Mouse (Mus musculus) kidney, embryonic 14.5 days (tissue): Measurements from ENCODE around the gene Blm. TPM values are rescaled to one million over a fixed set of nuclear protein-coding genes. Genes with fewer than 3 reads are reported as not detected.

Experiments
- ATAC-seq: fragments of 200-750 bp; cut with Nextera tagmentation; 2 replicates; pipeline ENCODE4 v1.8.0; 2017; ENCODE audit warnings: moderate number of reproducible peaks, mild to moderate bottlenecking, moderate TSS enrichment, moderate library complexity; ENCODE audit not compliant: low FRiP score, low TSS enrichment
- H3K27ac ChIP-seq: fragments of 300-500 bp; sonication (generic); 2 replicates; pipeline ENCODE4 v1.5.1; 2014; ENCODE audit warnings: low read depth, mild to moderate bottlenecking, low read length, moderate library complexity, mixed read lengths
- H3K27me3 ChIP-seq: fragments of 300-500 bp; sonication (generic); 2 replicates; pipeline ENCODE4 v1.6.1; 2014; ENCODE audit warnings: mild to moderate bottlenecking, low read length; ENCODE audit not compliant: control insufficient read depth, insufficient read depth
- H3K36me3 ChIP-seq: fragments of 300-500 bp; sonication (generic); 2 replicates; pipeline ENCODE4 v1.6.1; 2014; ENCODE audit warnings: low read length, mixed read lengths; ENCODE audit not compliant: control insufficient read depth, insufficient read depth
- H3K4me1 ChIP-seq: fragments of 300-500 bp; sonication (generic); 2 replicates; pipeline ENCODE4 v1.6.1; 2014; ENCODE audit warnings: low read length, mixed read lengths; ENCODE audit not compliant: control insufficient read depth, insufficient read depth
- H3K4me2 ChIP-seq: fragments of 300-500 bp; sonication (generic); replicated peaks from 2 replicates; pipeline ENCODE4 v1.6.1; 2014; ENCODE audit warnings: low read depth, mild to moderate bottlenecking, low read length
- H3K4me3 ChIP-seq: fragments of 300-500 bp; sonication (generic); 2 replicates; pipeline ENCODE4 v1.5.1; 2014; ENCODE audit warnings: mild to moderate bottlenecking, low read length
- H3K9ac ChIP-seq: fragments of 300-500 bp; sonication (generic); 2 replicates; pipeline ENCODE4 v1.6.1; 2014; ENCODE audit warnings: low read depth, mild to moderate bottlenecking, low read length, moderate library complexity
- H3K9me3 ChIP-seq: fragments of 300-500 bp; sonication (generic); 2 replicates; pipeline ENCODE4 v1.6.1; 2016; ENCODE audit warnings: low read length; ENCODE audit not compliant: control insufficient read depth
- WGBS: fragments of 180-500 bp; shearing (Covaris S2); extraction: QIAGEN DNeasy Blood & Tissue Kit; methylation state at CpG from one replicate; pipeline ENCODE4 v1.1.7; 2014; 5-methylcytosine and 5-hydroxymethylcytosine counted together
- polyA plus RNA-seq: library from polyadenylated mRNA; unstranded; fragments of >200 nt; fragmentation: Nextera tagmentation; extraction: Ambion mirVana; gene quantifications from 2 replicates; pipeline ENCODE4 v1.2.1, GENCODE M21; 2014

The Blm gene
- polyA plus RNA-seq, 1 experiment from 2014 or later, result 34.5 TPM

DNA sequence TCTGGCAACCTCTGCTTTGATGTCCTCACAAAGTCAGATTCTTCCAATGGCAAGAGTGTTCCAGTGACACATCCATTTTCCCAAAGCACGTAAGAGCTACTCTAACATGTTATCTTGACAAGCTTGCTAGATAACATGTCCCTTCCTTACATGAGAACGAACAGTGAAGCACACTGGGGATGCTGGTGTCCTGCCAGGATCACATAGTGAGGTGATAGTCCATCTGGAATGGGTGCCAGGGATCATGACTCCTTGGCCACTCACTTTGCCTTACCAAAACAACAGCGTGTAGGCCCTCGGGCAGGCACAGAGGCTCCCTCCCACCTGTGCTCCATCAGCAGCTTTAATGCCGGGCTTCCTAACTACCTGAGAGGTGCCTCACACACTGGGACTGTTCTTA lies 74.7 kb downstream of the Blm start:
- H3K27me3 ChIP-seq, result no peaks in the 10 kb centered on the region
- no peaks in the 10 kb centered on the region for H3K4me1 ChIP-seq
- no peak overlapping the region for H3K9ac ChIP-seq
- H3K4me3 ChIP-seq, result no peak overlapping the region
- no peak overlapping the region for H3K27ac ChIP-seq
- no peak overlapping the region for H3K4me2 ChIP-seq
- peaks cover 42% of the 10 kb centered on the region for H3K36me3 ChIP-seq
- H3K9me3 ChIP-seq, result no peaks in the 10 kb centered on the region
- no peak for ATAC-seq
- WGBS, result 90% methylated on average over 5 of the region's 5 CpGs

- Histone ChIP-seq H3K9ac (no peak overlapping the region), H3K27me3 (no peaks in the 10 kb centered on the region), H3K9me3 (no peaks in the 10 kb centered on the region), H3K4me1 (no peaks in the 10 kb centered on the region), H3K4me2 (no peak overlapping the region), H3K4me3 (no peak overlapping the region), H3K27ac (no peak overlapping the region), H3K36me3 (peaks cover 51% of the 10 kb centered on the region)
- no peak for ATAC-seq
- WGBS, result 77% methylated on average over 3 of the region's 3 CpGs
Observed at GRCm38 (mm10) chr7:80457831-80458343, 77.0 kb downstream of the Blm start.

DNA sequence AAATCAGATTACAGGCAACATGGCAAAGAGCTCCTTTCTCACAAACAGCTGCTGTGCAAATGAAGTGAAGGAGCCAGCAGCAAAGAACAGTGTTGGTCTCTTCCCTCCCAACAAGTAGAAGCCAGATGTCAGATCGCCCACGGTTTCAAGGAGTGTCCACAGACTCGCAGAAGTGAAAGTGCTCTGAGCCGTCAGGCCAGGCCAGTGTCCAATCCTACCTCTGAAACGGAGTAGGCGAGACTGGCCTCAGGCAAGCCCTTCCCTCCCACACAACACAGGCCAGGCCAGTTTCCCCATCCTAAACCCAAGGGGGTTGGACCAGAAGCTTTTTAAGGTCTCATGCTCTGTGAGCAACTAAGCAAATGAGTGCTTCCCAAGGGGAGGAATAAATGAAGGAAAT lies 77.7 kb downstream of the Blm start:
- H3K9me3 ChIP-seq, result no peaks in the 10 kb centered on the region
- WGBS, result 48% methylated on average over 6 of the region's 6 CpGs
- no peaks in the 10 kb centered on the region for H3K27me3 ChIP-seq
- ATAC-seq, result no peak
- H3K4me2 ChIP-seq, result no peak overlapping the region
- H3K36me3 ChIP-seq, result peaks cover 51% of the 10 kb centered on the region
- H3K4me3 ChIP-seq, result no peak overlapping the region
- no peak overlapping the region for H3K9ac ChIP-seq
- no peak overlapping the region for H3K27ac ChIP-seq
- no peaks in the 10 kb centered on the region for H3K4me1 ChIP-seq

GRCm38 (mm10) chr7:80456327-80456726 lies 78.6 kb downstream of the Blm start:
- Histone ChIP-seq H3K9me3 (no peaks in the 10 kb centered on the region), H3K27me3 (no peaks in the 10 kb centered on the region), H3K4me3 (no peak overlapping the region), H3K36me3 (peaks cover 49% of the 10 kb centered on the region), H3K4me2 (no peak overlapping the region), H3K4me1 (no peaks in the 10 kb centered on the region), H3K27ac (no peak overlapping the region), H3K9ac (no peak overlapping the region)
- no peak for ATAC-seq
- 78% methylated on average over 6 of the region's 6 CpGs for WGBS

- WGBS, result 82% methylated on average over 4 of the region's 4 CpGs
- no peak for ATAC-seq
- H3K36me3 ChIP-seq, result peaks cover 43% of the 10 kb centered on the region
Observed at GRCm38 (mm10) chr7:80455505-80456160, 79.3 kb downstream of the Blm start.

GRCm38 (mm10) chr7:80454786-80455185 lies 80.1 kb downstream of the Blm start:
- H3K4me3 ChIP-seq, result no peak overlapping the region
- no peaks in the 10 kb centered on the region for H3K4me1 ChIP-seq
- no peaks in the 10 kb centered on the region for H3K27me3 ChIP-seq
- H3K27ac ChIP-seq, result no peak overlapping the region
- ATAC-seq, result no peak
- H3K9ac ChIP-seq, result no peak overlapping the region
- no peak overlapping the region for H3K4me2 ChIP-seq
- 86% methylated on average over 2 of the region's 2 CpGs for WGBS
- H3K36me3 ChIP-seq, result peaks cover 34% of the 10 kb centered on the region
- no peaks in the 10 kb centered on the region for H3K9me3 ChIP-seq

More at GRCm38 (mm10) chr7:80455505-80456160, 79.3 kb downstream of the Blm start:
- Histone ChIP-seq H3K4me1 (no peaks in the 10 kb centered on the region), H3K27me3 (no peaks in the 10 kb centered on the region), H3K4me2 (no peak overlapping the region), H3K9me3 (no peaks in the 10 kb centered on the region), H3K9ac (no peak overlapping the region), H3K27ac (no peak overlapping the region), H3K4me3 (no peak overlapping the region)

GRCm38 (mm10) chr7:80453997-80454396 lies 80.9 kb downstream of the Blm start:
- no peak for ATAC-seq
- H3K27ac ChIP-seq, result no peak overlapping the region

GRCm38 (mm10) chr7:80453121-80453520 lies 81.8 kb downstream of the Blm start:
- peaks cover 27% of the 10 kb centered on the region for H3K36me3 ChIP-seq

More at GRCm38 (mm10) chr7:80453997-80454396, 80.9 kb downstream of the Blm start:
- H3K4me2 ChIP-seq, result no peak overlapping the region
- H3K9me3 ChIP-seq, result no peaks in the 10 kb centered on the region
- no peaks in the 10 kb centered on the region for H3K4me1 ChIP-seq
- H3K4me3 ChIP-seq, result no peak overlapping the region
- WGBS, result 92% methylated on average over 5 of the region's 5 CpGs
- H3K36me3 ChIP-seq, result peaks cover 27% of the 10 kb centered on the region
- H3K27me3 ChIP-seq, result no peaks in the 10 kb centered on the region
- no peak overlapping the region for H3K9ac ChIP-seq

GRCm38 (mm10) chr7:80452241-80452640 lies 82.7 kb downstream of the Blm start:
- Histone ChIP-seq H3K36me3 (peaks cover 27% of the 10 kb centered on the region), H3K27ac (no peak overlapping the region), H3K4me2 (no peak overlapping the region), H3K9ac (no peak overlapping the region), H3K4me1 (no peaks in the 10 kb centered on the region), H3K4me3 (no peak overlapping the region), H3K9me3 (no peaks in the 10 kb centered on the region), H3K27me3 (no peaks in the 10 kb centered on the region)
- no peak for ATAC-seq
- 92% methylated on average over 5 of the region's 5 CpGs for WGBS

More at GRCm38 (mm10) chr7:80453121-80453520, 81.8 kb downstream of the Blm start:
- Histone ChIP-seq H3K4me1 (no peaks in the 10 kb centered on the region), H3K27me3 (no peaks in the 10 kb centered on the region), H3K4me3 (no peak overlapping the region), H3K27ac (no peak overlapping the region), H3K9me3 (no peaks in the 10 kb centered on the region), H3K9ac (no peak overlapping the region), H3K4me2 (no peak overlapping the region)
- no peak for ATAC-seq
- 93% methylated on average over 3 of the region's 3 CpGs for WGBS
